Mouse (Mus musculus) ES-E14 (cell line): ENCODE results near the gene Npas3.

Experiments used
- CHD2 ChIP-seq: IDR thresholded peaks from 2 replicates; pipeline ENCODE4 v1.6.1; 2014; ENCODE audit warnings: mild to moderate bottlenecking, low read depth, low read length, inconsistent platforms
- MAFK ChIP-seq: IDR thresholded peaks from 2 replicates; pipeline ENCODE4 v1.6.1; 2014; ENCODE audit warnings: mild to moderate bottlenecking, low read depth, low read length, inconsistent platforms; ENCODE audit not compliant: insufficient read depth
- ZC3H11A ChIP-seq: IDR thresholded peaks from 2 replicates; pipeline ENCODE4 v1.6.1; 2012; ENCODE audit warnings: low read depth, mild to moderate bottlenecking, inconsistent platforms, low read length, borderline replicate concordance
- ZNF384 ChIP-seq: IDR thresholded peaks from 2 replicates; pipeline ENCODE4 v1.6.1; 2012; ENCODE audit warnings: low read depth, low read length, inconsistent platforms

DNA sequence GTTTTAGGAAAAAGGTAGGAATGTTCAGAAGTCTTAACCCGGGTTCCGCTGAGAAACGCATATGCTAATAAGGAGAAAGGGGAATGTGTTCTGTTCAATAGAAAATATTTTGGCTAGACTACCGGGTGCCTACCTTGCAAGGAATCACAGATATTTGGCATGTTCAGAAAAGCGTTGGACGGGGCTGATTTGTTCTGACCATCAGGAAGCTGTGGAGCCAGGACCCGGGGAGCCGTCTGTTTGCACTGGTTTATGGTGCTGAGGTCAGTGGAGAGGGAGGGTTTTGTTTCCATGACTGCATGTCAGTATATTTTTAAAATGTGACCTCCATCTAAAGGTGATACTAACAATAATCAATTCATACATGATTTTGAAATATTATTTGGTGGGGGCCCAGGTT is 43.5 kb downstream of the Npas3 start:
- TF ChIP-seq ZC3H11A (no peak), CHD2 (no peak), MAFK (no peak), ZNF384 (no peak)
